Mouse (Mus musculus): ENCODE results near the gene Pid1. TPM values are rescaled to one million over a fixed set of nuclear protein-coding genes. Genes with fewer than 3 reads are reported as not detected.

The Pid1 gene
- polyA plus RNA-seq, 1 experiment from 2014 or later, result 75.2 TPM

DNA sequence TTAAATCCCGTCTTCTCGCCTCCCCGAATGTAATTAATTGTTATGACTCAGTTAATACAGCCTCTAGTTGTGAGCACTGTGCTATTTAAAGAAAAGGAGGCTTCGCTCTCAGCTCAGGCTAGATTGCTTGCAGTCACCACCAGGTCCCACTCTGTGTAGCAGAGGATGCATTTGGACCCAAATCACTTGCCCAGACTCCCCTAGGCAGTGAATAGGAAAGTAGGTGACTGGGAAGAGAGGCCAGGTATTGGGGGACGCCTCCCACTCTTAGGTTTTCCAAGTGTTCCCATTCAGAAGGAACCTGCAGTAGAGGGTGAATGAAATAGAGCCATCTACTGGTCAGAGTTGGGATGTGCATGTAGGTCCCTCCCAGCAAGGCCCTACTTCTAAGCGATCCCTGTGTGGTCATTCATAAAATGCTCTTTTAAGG, 77.3 kb downstream of the Pid1 start:
- H3K4me1 ChIP-seq (replicated peaks), result peaks cover 33% of the 10 kb centered on the region
- H3K27ac ChIP-seq, result no peak overlapping the region
- H3K4me2 ChIP-seq (replicated peaks), result no peak overlapping the region; the same call in 1 of the 2 replicates
- H3K9me3 ChIP-seq, result no peaks in the 10 kb centered on the region
- H3K4me3 ChIP-seq (replicated peaks), result no peak overlapping the region
- H3K36me3 ChIP-seq, result no peaks in the 10 kb centered on the region
- H3K27me3 ChIP-seq, result peaks cover 9% of the 10 kb centered on the region; the same call in 1 of the 2 replicates
- no peak overlapping the region for H3K9ac ChIP-seq (replicated peaks)
- WGBS, result 18% methylated on average over 6 of the region's 6 CpGs
- peak; percentile 59 for ATAC-seq

DNA sequence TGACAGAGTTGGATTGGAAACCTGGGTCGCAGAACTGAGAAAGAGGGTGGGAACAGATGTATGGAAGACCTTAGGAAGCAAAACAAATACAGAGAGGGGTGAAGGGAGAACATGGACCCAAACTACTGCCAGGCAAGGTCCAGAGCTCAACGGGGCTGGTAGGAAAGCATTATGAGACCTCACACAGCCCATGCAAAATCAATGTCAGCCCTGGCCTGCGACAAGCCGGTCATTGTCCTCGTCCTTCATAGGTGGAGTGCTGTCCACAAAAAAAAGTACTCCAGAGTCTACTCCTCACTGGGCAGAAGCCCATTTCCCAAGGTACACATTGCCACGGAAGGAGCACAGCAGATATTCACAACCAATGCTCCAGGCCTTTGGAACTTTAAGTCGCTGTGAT, 78.4 kb downstream of the Pid1 start:
- Histone ChIP-seq H3K36me3 (no peaks in the 10 kb centered on the region), H3K4me3 (replicated peaks) (no peak overlapping the region), H3K27me3 (peaks cover 9% of the 10 kb centered on the region; the same call in 1 of the 2 replicates), H3K4me1 (replicated peaks) (peaks cover 40% of the 10 kb centered on the region), H3K4me2 (replicated peaks) (no peak overlapping the region), H3K9ac (replicated peaks) (no peak overlapping the region), H3K9me3 (no peaks in the 10 kb centered on the region), H3K27ac (no peak overlapping the region)
- WGBS, result 82% methylated on average over 7 of the region's 7 CpGs
- no peak for ATAC-seq

DNA sequence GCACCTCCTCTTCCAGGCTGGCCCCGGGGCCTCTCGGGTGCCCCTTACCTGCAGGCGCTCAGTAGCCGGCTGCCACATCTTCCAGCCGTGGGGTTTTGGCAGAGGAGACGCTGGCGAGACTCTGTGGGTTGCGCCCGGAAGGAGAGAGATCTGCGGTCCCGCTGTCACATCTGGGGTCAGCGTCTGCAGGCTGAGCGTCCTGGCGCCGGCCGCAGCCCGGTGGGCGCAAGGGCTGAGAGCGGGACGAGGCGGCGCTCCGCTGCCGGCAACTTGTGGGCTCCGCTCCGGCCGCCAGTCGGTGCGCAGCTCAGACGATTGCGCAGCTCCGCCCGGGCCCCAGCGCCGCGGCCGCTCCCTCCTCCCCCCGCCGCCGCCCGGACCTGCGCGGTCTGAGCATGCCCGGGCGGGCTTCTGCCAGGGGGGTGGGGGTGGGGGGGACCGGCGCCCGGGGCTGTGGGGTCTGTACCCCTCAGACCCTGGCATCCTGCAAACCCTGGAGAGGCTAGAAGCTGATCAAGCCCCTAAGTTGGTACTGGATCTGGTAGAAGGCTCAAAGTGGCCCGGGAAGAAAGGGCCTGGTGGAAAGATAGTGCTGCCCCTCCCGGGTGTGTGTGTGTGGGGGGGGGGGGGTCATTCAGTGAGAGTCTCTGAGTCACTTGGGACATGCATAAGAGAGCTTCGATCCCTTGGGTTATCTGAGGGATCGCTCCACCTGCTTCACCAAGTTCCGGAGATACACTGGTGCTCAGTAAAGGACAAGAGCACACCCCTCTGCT, 79.5 kb downstream of the Pid1 start:
- Histone ChIP-seq H3K9me3 (no peaks in the 10 kb centered on the region), H3K4me3 (replicated peaks) (peak overlapping the region; percentile 62), H3K27ac (peak overlapping the region; percentile 55), H3K36me3 (no peaks in the 10 kb centered on the region), H3K4me2 (replicated peaks) (peak overlapping the region; percentile 70), H3K4me1 (replicated peaks) (peaks cover 40% of the 10 kb centered on the region), H3K9ac (replicated peaks) (peak overlapping the region; percentile 85), H3K27me3 (peaks cover 9% of the 10 kb centered on the region; the same call in 1 of the 2 replicates)
- ATAC-seq, result peak; percentile 94
- WGBS, result 3% methylated on average over 49 of the region's 53 CpGs

GRCm38 (mm10) chr1:84283119-84283518, 80.9 kb downstream of the Pid1 start:
- ATAC-seq, result no peak

DNA sequence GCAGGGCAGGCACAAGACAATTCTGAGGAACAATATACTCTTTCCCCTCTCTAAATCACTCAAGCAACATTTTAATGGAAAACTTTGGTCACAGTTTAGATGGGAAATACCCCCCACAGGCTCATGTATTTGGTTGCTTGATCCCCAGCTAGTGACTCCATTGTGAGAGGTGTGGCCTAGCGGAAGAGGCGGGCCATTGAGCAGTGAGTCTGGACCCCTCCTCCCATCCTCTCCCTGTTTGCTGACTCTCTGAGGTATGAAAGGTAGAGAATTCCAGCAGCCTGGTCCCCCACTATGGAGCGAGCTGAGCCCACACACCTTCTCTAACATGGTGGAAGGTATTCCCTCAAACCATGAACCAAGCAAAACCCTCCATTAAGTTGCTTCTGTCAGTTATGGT, 83.8 kb downstream of the Pid1 start:
- 91% methylated on average over 3 of the region's 3 CpGs for WGBS
- Histone ChIP-seq H3K4me1 (replicated peaks) (peaks cover 34% of the 10 kb centered on the region), H3K4me3 (replicated peaks) (no peak overlapping the region), H3K9me3 (no peaks in the 10 kb centered on the region), H3K4me2 (replicated peaks) (no peak overlapping the region), H3K27me3 (0 out of 2 replicates have a peak, but pooled peaks cover 3% of the 10 kb centered on the region), H3K36me3 (no peaks in the 10 kb centered on the region), H3K27ac (no peak overlapping the region), H3K9ac (replicated peaks) (no peak overlapping the region)
- ATAC-seq, result no peak

More at GRCm38 (mm10) chr1:84283119-84283518, 80.9 kb downstream of the Pid1 start:
- H3K9ac ChIP-seq (replicated peaks), result peak overlapping the region; percentile 85
- H3K36me3 ChIP-seq, result no peaks in the 10 kb centered on the region
- 6% methylated on average over 2 of the region's 2 CpGs for WGBS
- H3K4me3 ChIP-seq (replicated peaks), result peak overlapping the region; percentile 62
- H3K9me3 ChIP-seq, result no peaks in the 10 kb centered on the region
- peak overlapping the region; percentile 70 for H3K4me2 ChIP-seq (replicated peaks)
- peaks cover 9% of the 10 kb centered on the region; the same call in 1 of the 2 replicates for H3K27me3 ChIP-seq
- H3K27ac ChIP-seq, result no peak overlapping the region
- peaks cover 40% of the 10 kb centered on the region for H3K4me1 ChIP-seq (replicated peaks)

DNA sequence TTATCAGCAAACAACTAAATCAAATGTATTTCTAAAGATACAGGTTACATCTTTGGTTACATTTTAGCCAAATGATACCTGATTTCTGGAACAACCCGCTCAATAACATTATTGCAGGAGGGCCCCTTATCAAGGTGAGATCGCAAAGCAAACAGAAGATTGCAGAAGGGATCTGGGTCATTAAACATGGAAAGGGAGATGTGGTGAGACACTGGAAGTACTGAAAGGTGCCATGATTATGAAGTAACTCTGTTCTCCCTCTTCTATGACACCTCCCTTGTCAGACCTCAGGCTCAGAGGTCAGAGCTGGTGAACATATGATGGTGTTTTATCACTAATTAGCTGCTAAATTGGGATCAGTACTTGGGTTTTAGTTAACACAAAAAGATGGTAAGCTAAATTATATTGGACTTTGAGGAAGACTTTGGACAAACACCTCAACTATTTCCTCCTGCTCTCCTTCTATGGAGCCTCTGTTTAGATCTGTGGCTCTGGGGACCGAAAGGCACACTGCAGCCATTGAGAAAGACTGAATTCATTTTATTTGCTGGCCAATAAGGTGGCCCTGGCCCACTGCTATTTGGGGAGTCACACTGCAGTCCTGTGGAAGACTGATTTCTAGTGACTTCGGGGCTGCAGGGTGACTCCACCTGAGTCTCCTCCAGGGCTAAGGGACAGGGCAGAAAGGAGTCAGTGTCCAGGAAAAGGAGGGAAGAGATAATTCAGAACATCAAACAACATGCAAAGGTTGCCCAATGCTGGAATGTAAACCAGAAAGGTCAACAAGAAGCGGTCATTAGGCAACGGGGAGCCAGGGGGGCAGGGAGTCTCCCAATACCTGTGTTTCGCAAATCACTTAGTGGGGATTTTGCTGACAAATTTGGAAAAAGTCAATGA, 85.4 kb downstream of the Pid1 start:
- Histone ChIP-seq H3K27ac (no peak overlapping the region), H3K9ac (replicated peaks) (no peak overlapping the region), H3K4me1 (replicated peaks) (peaks cover 24% of the 10 kb centered on the region), H3K4me2 (replicated peaks) (no peak overlapping the region), H3K4me3 (replicated peaks) (no peak overlapping the region), H3K9me3 (no peaks in the 10 kb centered on the region), H3K36me3 (no peaks in the 10 kb centered on the region), H3K27me3 (no peaks in the 10 kb centered on the region)
- 88% methylated on average over 7 of the region's 7 CpGs for WGBS
- no peak for ATAC-seq

DNA sequence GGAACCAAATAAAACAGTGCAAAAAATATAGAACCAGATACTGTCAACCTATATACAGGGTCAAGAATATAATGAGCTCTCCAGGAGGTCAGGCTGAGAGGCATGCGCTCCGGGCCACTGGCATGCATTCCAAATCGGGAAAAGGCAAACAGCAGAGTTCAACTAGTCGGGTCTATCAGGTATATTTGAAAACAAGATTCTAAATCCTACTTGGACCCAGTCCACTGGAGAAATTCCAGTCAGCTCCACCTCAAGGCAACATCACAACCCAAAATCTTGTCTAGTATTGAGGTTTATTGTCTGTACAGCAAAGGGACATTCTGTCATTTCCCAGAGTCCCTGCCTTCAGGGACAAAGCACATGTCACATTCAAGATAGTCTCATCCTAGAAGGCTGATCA, 91.0 kb downstream of the Pid1 start:
- Histone ChIP-seq H3K27ac (no peak overlapping the region), H3K9me3 (no peaks in the 10 kb centered on the region), H3K9ac (replicated peaks) (no peak overlapping the region), H3K4me3 (replicated peaks) (no peak overlapping the region), H3K27me3 (no peaks in the 10 kb centered on the region), H3K4me1 (replicated peaks) (no peaks in the 10 kb centered on the region), H3K36me3 (no peaks in the 10 kb centered on the region), H3K4me2 (replicated peaks) (no peak overlapping the region)
- WGBS, result 75% methylated on average over 4 of the region's 4 CpGs
- no peak for ATAC-seq

DNA sequence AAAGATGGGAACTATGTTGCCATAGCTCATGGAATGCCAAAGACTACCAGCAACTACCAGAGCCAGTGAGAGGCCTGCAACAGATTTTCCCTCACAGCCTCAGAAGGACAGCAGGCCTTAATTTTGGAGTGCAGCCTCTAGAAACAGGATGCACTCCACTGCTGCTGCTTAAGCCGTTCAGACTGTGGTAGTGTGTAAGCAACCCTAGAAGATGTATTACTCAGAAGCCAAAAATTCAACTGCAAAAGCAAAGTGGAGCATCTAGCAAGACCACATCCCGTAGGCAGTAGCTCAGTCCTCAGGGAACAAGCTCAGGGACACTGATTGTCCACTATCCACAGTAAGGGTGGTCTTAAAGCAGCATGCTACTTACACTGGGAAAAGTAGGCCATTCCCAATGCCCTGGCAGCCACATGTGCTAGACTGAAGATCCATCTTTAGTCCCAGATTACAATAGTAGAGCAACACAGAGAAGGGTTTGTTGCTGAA, 92.2 kb downstream of the Pid1 start:
- WGBS, result 81% methylated on average over 2 of the region's 2 CpGs
- ATAC-seq, result no peak
- Histone ChIP-seq H3K9me3 (no peaks in the 10 kb centered on the region), H3K36me3 (no peaks in the 10 kb centered on the region), H3K4me3 (replicated peaks) (no peak overlapping the region), H3K9ac (replicated peaks) (no peak overlapping the region), H3K4me2 (replicated peaks) (no peak overlapping the region), H3K27ac (no peak overlapping the region), H3K4me1 (replicated peaks) (no peaks in the 10 kb centered on the region), H3K27me3 (no peaks in the 10 kb centered on the region)

GRCm38 (mm10) chr1:84257656-84258055, 106.3 kb downstream of the Pid1 start:
- H3K36me3 ChIP-seq, result no peaks in the 10 kb centered on the region; the same call in 1 of the 2 replicates
- no peak overlapping the region for H3K4me2 ChIP-seq (replicated peaks)
- H3K27ac ChIP-seq, result no peak overlapping the region
- WGBS, result 91% methylated on average over 2 of the region's 2 CpGs
- no peak overlapping the region for H3K9ac ChIP-seq (replicated peaks)
- no peaks in the 10 kb centered on the region for H3K9me3 ChIP-seq
- no peaks in the 10 kb centered on the region for H3K27me3 ChIP-seq
- ATAC-seq, result no peak
- H3K4me1 ChIP-seq (replicated peaks), result no peaks in the 10 kb centered on the region
- H3K4me3 ChIP-seq (replicated peaks), result no peak overlapping the region

DNA sequence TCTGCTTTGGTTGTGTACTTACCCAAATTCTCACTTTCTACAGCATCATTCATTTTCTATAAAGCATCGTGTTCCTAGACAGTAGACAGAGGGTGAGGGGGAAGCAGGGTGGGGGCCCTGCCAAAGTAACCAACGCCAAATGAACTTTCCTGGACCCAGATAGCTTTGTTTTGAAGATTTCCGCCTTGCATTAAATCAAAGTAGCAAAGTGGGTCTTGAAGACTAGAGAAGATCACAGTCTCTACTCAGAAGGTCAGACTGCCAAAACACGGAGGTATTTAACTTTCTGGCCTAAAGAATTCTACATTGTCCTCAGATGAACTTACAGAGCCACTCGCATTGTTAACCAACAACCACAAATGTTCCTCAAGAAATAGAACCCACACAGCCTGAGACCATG, 109.6 kb downstream of the Pid1 start:
- H3K36me3 ChIP-seq, result no peaks in the 10 kb centered on the region; the same call in 1 of the 2 replicates
- 84% methylated on average over 5 of the region's 5 CpGs for WGBS

GRCm38 (mm10) chr1:84253838-84254237, 110.1 kb downstream of the Pid1 start:
- 66% methylated on average over 3 of the region's 3 CpGs for WGBS
- no peak for ATAC-seq
- H3K9ac ChIP-seq (replicated peaks), result no peak overlapping the region
- peaks cover 15% of the 10 kb centered on the region for H3K4me1 ChIP-seq (replicated peaks)
- no peaks in the 10 kb centered on the region for H3K27me3 ChIP-seq
- no peak overlapping the region for H3K4me3 ChIP-seq (replicated peaks)
- no peak overlapping the region for H3K4me2 ChIP-seq (replicated peaks)
- no peaks in the 10 kb centered on the region; the same call in 1 of the 2 replicates for H3K36me3 ChIP-seq
- H3K27ac ChIP-seq, result no peak overlapping the region
- no peaks in the 10 kb centered on the region for H3K9me3 ChIP-seq

More for the DNA sequence above, 109.6 kb downstream of the Pid1 start:
- Histone ChIP-seq H3K4me2 (replicated peaks) (no peak overlapping the region), H3K27ac (no peak overlapping the region), H3K4me1 (replicated peaks) (peaks cover 14% of the 10 kb centered on the region), H3K4me3 (replicated peaks) (no peak overlapping the region), H3K27me3 (no peaks in the 10 kb centered on the region), H3K9me3 (no peaks in the 10 kb centered on the region), H3K9ac (replicated peaks) (no peak overlapping the region)
- ATAC-seq, result no peak

- no peaks in the 10 kb centered on the region for H3K36me3 ChIP-seq
- H3K27ac ChIP-seq, result no peak overlapping the region
- H3K4me2 ChIP-seq (replicated peaks), result no peak overlapping the region
- no peak overlapping the region for H3K9ac ChIP-seq (replicated peaks)
- no peaks in the 10 kb centered on the region for H3K27me3 ChIP-seq
- no peak for ATAC-seq
- H3K4me3 ChIP-seq (replicated peaks), result no peak overlapping the region
- 52% methylated on average over 1 of the region's 1 CpGs for WGBS
- no peaks in the 10 kb centered on the region for H3K9me3 ChIP-seq
- H3K4me1 ChIP-seq (replicated peaks), result peaks cover 15% of the 10 kb centered on the region
Observed at GRCm38 (mm10) chr1:84251205-84251604, 112.8 kb downstream of the Pid1 start.

Data from midbrain, embryonic 13.5 days (tissue).